Mouse (Mus musculus): ENCODE results near the gene Olfr1412.

The Olfr1412 gene

GRCm38 (mm10) chr1:92638181-92638580 is 52.6 kb downstream of the Olfr1412 start:
- DNase-seq = no peak

GRCm38 (mm10) chr1:92638736-92639135 is 53.2 kb downstream of the Olfr1412 start:
- DNase-seq = no peak

- DNase-seq = no peak
Measured at GRCm38 (mm10) chr1:92640393-92640792, 54.8 kb downstream of the Olfr1412 start.

Measured in kidney, postnatal 36 days (tissue).